Mouse (Mus musculus) thymus, adult 2 months (tissue): ENCODE data around the gene 1700016H13Rik.

Experiments used
- CTCF ChIP-seq: fragments of 200-500 bp; IDR thresholded peaks from 2 replicates; pipeline ENCODE4 v1.5.1; 2012; ENCODE audit warnings: mild to moderate bottlenecking, control low read depth, low read length, moderate library complexity, borderline replicate concordance; ENCODE audit not compliant: control insufficient read depth, poor library complexity, insufficient read depth; ENCODE audit errors: extremely low read depth
- POLR2A ChIP-seq: fragments of 200-500 bp; IDR thresholded peaks from 2 replicates; pipeline ENCODE4 v1.6.1; 2012; ENCODE audit warnings: mild to moderate bottlenecking, low read length, control low read depth, moderate library complexity; ENCODE audit not compliant: control insufficient read depth, poor library complexity, insufficient read depth; ENCODE audit errors: extremely low read depth

- TF ChIP-seq CTCF (no peak), POLR2A (no peak)
Measured at GRCm38 (mm10) chr5:103654780-103655179, 1.0 kb downstream of the 1700016H13Rik start.
